Mouse (Mus musculus) intestine, embryonic 16.5 days (tissue): Measurements from ENCODE around the gene Arglu1. TPM values are rescaled to one million over a fixed set of nuclear protein-coding genes. Genes with fewer than 3 reads are reported as not detected.

Experiments used
- ATAC-seq: fragments of 200-750 bp; cut with Nextera tagmentation; 2 replicates; pipeline ENCODE4 v1.8.0; 2017; ENCODE audit warnings: moderate TSS enrichment, moderate library complexity
- H3K27ac ChIP-seq: fragments of 300-500 bp; sonication (generic); 2 replicates; pipeline ENCODE4 v1.5.1; 2014; ENCODE audit warnings: mild to moderate bottlenecking, low read length
- H3K27me3 ChIP-seq: fragments of 300-500 bp; sonication (generic); replicated peaks from 2 replicates; pipeline ENCODE4 v1.6.1; 2014; ENCODE audit warnings: low read length, control low read depth, mixed read lengths; ENCODE audit not compliant: control insufficient read depth, insufficient read depth
- H3K36me3 ChIP-seq: fragments of 300-500 bp; sonication (generic); 2 replicates; pipeline ENCODE4 v1.6.1; 2014; ENCODE audit warnings: low read length, control low read depth; ENCODE audit not compliant: control insufficient read depth, insufficient read depth
- H3K4me1 ChIP-seq: fragments of 300-500 bp; sonication (generic); 2 replicates; pipeline ENCODE4 v1.6.1; 2014; ENCODE audit warnings: low read length, control low read depth, mixed read lengths; ENCODE audit not compliant: control insufficient read depth, insufficient read depth
- H3K4me2 ChIP-seq: fragments of 300-500 bp; sonication (generic); 2 replicates; pipeline ENCODE4 v1.6.1; 2014; ENCODE audit warnings: low read depth, low read length, control low read depth
- H3K4me3 ChIP-seq: fragments of 300-500 bp; sonication (generic); 2 replicates; pipeline ENCODE4 v1.5.1; 2014; ENCODE audit warnings: mild to moderate bottlenecking, low read length
- H3K9ac ChIP-seq: fragments of 300-500 bp; sonication (generic); 2 replicates; pipeline ENCODE4 v1.6.1; 2014; ENCODE audit warnings: low read depth, low read length
- H3K9me3 ChIP-seq: fragments of 300-500 bp; sonication (generic); 2 replicates; pipeline ENCODE4 v1.6.1; 2016; ENCODE audit warnings: low read length, control low read depth; ENCODE audit not compliant: control insufficient read depth
- WGBS: fragments of 180-500 bp; shearing (Covaris S2); extraction: QIAGEN DNeasy Blood & Tissue Kit; methylation state at CpG from one replicate; pipeline ENCODE4 v1.1.7; 2014; 5-methylcytosine and 5-hydroxymethylcytosine counted together
- polyA plus RNA-seq: library from polyadenylated mRNA; unstranded; fragments of >200 nt; fragmentation: Nextera tagmentation; extraction: Ambion mirVana; gene quantifications from 2 replicates; pipeline ENCODE4 v1.2.1, GENCODE M21; 2015

Arglu1 gene
- polyA plus RNA-seq, 1 experiment from 2014 or later, result 68.9 TPM

GRCm38 (mm10) chr8:8700229-8700628 is 9.9 kb upstream of the Arglu1 start:
- Histone ChIP-seq H3K27me3 (no peaks in the 10 kb centered on the region), H3K9ac (no peak overlapping the region), H3K27ac (no peak overlapping the region), H3K4me1 (no peaks in the 10 kb centered on the region), H3K36me3 (no peaks in the 10 kb centered on the region), H3K4me2 (no peak overlapping the region), H3K9me3 (no peaks in the 10 kb centered on the region), H3K4me3 (no peak overlapping the region)
- 73% methylated on average over 4 of the region's 4 CpGs for WGBS
- no peak for ATAC-seq

- under 1% methylated on average over 35 of the region's 68 CpGs for WGBS
- H3K4me3 ChIP-seq, result peak overlapping the region; percentile 91
Observed at GRCm38 (mm10) chr8:8689454-8690145, 721 bp downstream of the Arglu1 start.

GRCm38 (mm10) chr8:8688823-8689453 is 1.4 kb downstream of the Arglu1 start:
- Histone ChIP-seq H3K27ac (peak overlapping the region; percentile 19; the same call in 1 of the 2 replicates), H3K9me3 (no peaks in the 10 kb centered on the region), H3K4me1 (peaks cover 29% of the 10 kb centered on the region), H3K9ac (peak overlapping the region; percentile 99), H3K4me3 (peak overlapping the region; percentile 91), H3K4me2 (peak overlapping the region; percentile 77), H3K36me3 (no peaks in the 10 kb centered on the region), H3K27me3 (no peaks in the 10 kb centered on the region)
- ATAC-seq, result no peak
- 7% methylated on average over 9 of the region's 9 CpGs for WGBS

More at GRCm38 (mm10) chr8:8689454-8690145, 721 bp downstream of the Arglu1 start:
- peak; percentile 79 for ATAC-seq
- Histone ChIP-seq H3K4me1 (peaks cover 29% of the 10 kb centered on the region), H3K27me3 (no peaks in the 10 kb centered on the region), H3K36me3 (no peaks in the 10 kb centered on the region), H3K9ac (peak overlapping the region; percentile 99), H3K4me2 (peak overlapping the region; percentile 77), H3K27ac (peak overlapping the region; percentile 94), H3K9me3 (no peaks in the 10 kb centered on the region)

DNA sequence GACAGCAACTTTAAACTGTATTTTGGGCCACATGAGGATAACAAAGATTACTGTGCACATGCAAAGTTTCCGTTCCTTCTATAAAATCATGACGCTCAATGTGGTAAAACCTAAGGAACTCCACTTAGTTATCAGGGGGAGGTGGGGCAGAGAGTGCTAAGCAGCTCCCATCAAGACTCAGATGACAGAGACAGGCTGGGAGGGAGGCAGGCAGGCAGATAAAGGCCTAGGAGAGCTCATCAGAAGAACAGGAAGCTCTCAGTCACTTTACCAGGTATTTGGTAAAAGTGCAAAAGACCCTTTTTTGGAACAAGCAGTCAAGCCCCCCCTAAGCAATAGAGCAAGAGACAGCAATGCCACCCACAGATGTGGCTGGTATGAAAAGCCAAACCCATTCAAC is 4.8 kb downstream of the Arglu1 start:
- 0 out of 2 replicates have a peak, but pooled peaks cover 2% of the 10 kb centered on the region for H3K36me3 ChIP-seq
- WGBS, result 61% methylated on average over 2 of the region's 2 CpGs
- no peak overlapping the region for H3K4me3 ChIP-seq
- no peak overlapping the region for H3K4me2 ChIP-seq
- no peaks in the 10 kb centered on the region for H3K9me3 ChIP-seq
- no peak overlapping the region for H3K27ac ChIP-seq
- no peak overlapping the region for H3K9ac ChIP-seq
- no peak for ATAC-seq
- H3K4me1 ChIP-seq, result peaks cover 36% of the 10 kb centered on the region
- H3K27me3 ChIP-seq, result no peaks in the 10 kb centered on the region

- peak; percentile 79 for ATAC-seq
- Histone ChIP-seq H3K4me3 (no peak overlapping the region), H3K27ac (no peak overlapping the region), H3K4me1 (peaks cover 23% of the 10 kb centered on the region), H3K9ac (no peak overlapping the region), H3K9me3 (no peaks in the 10 kb centered on the region), H3K36me3 (0 out of 2 replicates have a peak, but pooled peaks cover 2% of the 10 kb centered on the region), H3K4me2 (no peak overlapping the region), H3K27me3 (no peaks in the 10 kb centered on the region)
- WGBS, result 41% methylated on average over 3 of the region's 3 CpGs
Observed at GRCm38 (mm10) chr8:8682697-8683096, 7.6 kb downstream of the Arglu1 start.

DNA sequence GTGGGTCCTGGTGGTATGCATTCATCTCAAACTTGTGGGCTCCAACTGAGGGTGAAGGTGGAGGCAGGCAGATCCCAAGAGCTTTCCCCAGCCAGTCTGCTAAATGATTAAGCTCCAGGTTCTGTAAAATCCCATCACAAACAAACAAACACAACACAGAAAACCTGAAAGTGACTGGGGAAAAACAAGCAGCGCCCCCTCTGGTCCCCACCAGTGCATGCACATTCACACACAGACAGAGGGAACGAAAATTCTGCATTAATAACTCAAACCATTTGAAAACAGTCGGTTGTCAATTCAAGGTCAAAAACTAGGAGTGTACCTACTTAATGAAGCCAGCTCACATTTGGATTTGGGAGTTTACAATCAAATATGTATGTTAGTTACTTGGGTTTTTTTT is 12.1 kb downstream of the Arglu1 start:
- 86% methylated on average over 3 of the region's 3 CpGs for WGBS
- Histone ChIP-seq H3K27ac (no peak overlapping the region), H3K4me2 (no peak overlapping the region), H3K27me3 (no peaks in the 10 kb centered on the region), H3K9me3 (no peaks in the 10 kb centered on the region), H3K4me1 (peaks cover 7% of the 10 kb centered on the region), H3K4me3 (no peak overlapping the region), H3K36me3 (peaks cover 5% of the 10 kb centered on the region; the same call in 1 of the 2 replicates), H3K9ac (no peak overlapping the region)
- no peak for ATAC-seq

- no peaks in the 10 kb centered on the region for H3K9me3 ChIP-seq
- ATAC-seq, result peak; percentile 36
- H3K4me2 ChIP-seq, result no peak overlapping the region
Observed at GRCm38 (mm10) chr8:8674864-8675263, 15.5 kb downstream of the Arglu1 start.

GRCm38 (mm10) chr8:8661759-8662138 is 28.6 kb downstream of the Arglu1 start:
- ATAC-seq, result peak; percentile 30
- Histone ChIP-seq H3K4me1 (peaks cover 3% of the 10 kb centered on the region; the same call in 1 of the 2 replicates), H3K9me3 (no peaks in the 10 kb centered on the region), H3K27ac (peak overlapping the region; percentile 69), H3K9ac (peak overlapping the region; percentile 69), H3K36me3 (peaks cover 2% of the 10 kb centered on the region), H3K4me2 (peak overlapping the region; percentile 86), H3K27me3 (no peaks in the 10 kb centered on the region), H3K4me3 (peak overlapping the region; percentile 87)
- WGBS, result under 1% methylated on average over 23 of the region's 23 CpGs

More at GRCm38 (mm10) chr8:8674864-8675263, 15.5 kb downstream of the Arglu1 start:
- Histone ChIP-seq H3K27ac (no peak overlapping the region), H3K4me1 (0 out of 2 replicates have a peak, but pooled peaks cover 5% of the 10 kb centered on the region), H3K9ac (no peak overlapping the region), H3K36me3 (peaks cover 3% of the 10 kb centered on the region; the same call in 1 of the 2 replicates), H3K4me3 (no peak overlapping the region), H3K27me3 (no peaks in the 10 kb centered on the region)
- 70% methylated on average over 5 of the region's 5 CpGs for WGBS

GRCm38 (mm10) chr8:8661103-8661758 is 29.1 kb downstream of the Arglu1 start, which contains the start of gene Efnb2:
Efnb2 (minus strand) TSS chr8:8661242.
- Histone ChIP-seq H3K27me3 (no peaks in the 10 kb centered on the region), H3K27ac (peak within 1 kb of the TSS; percentile 81), H3K4me3 (peak within 1 kb of the TSS; percentile 87), H3K36me3 (no peaks in the 10 kb centered on the region), H3K4me1 (peaks cover 3% of the 10 kb centered on the region; the same call in 1 of the 2 replicates), H3K9ac (peak within 1 kb of the TSS; percentile 82), H3K9me3 (no peaks in the 10 kb centered on the region), H3K4me2 (peak within 1 kb of the TSS; percentile 86)
- under 1% methylated on average over 69 of the region's 70 CpGs for WGBS
- peak; percentile 94 for ATAC-seq
